Mouse (Mus musculus) layer of hippocampus, postnatal 14 days (tissue): ENCODE results near the gene Atrn. TPM values are rescaled to one million over a fixed set of nuclear protein-coding genes. Genes with fewer than 3 reads are reported as not detected.

Source experiments
- DNase-seq, 2 experiments: peaks; one replicate each; pipeline ENCODE4 v3.0.0; 2021 to 2022; ENCODE audit warnings: low spot score in 2 of 2, mixed read lengths in 1 of 2
- microRNA-seq, 2 experiments: library from miRNA; unstranded; fragments of <30 nt; microRNA quantifications; one replicate each; pipeline ENCODE4 v1.2.0; 2021
- total RNA-seq, 2 experiments: library from RNA; stranded (reverse); gene quantifications; 2 replicates each; pipeline ENCODE4 v1.2.3; 2021

Gene Atrn
- total RNA-seq, 2 experiments from 2014 or later, result 117 to 122 TPM

GRCm38 (mm10) chr2:131063404-131063864, 157.1 kb downstream of the Atrn start, which contains the start of gene Adam33:
Adam33 (minus strand) TSS chr2:131063814.
- no peak for DNase-seq

DNA sequence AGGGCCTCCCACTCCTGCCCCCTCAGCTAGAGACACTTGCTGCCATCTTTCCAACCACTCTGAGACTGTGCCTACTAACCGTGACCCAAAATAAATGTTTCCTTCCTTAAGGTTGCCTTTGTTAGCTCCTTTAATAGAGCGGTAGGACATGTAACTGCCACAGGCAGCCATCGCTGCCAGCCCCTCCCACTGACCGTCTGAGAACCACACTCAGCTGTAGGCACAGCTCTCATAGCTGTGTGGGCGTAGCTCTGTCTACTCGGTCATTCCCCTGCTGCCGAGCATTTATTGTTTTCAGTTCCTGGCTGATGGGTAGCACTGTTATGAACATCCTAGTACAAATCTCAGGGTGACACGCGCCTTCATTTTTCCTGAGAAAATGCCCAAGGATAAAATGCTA, 160.0 kb downstream of the Atrn start:
- DNase-seq, result no peak

GRCm38 (mm10) chr2:131067481-131067880, 161.2 kb downstream of the Atrn start:
- DNase-seq, result no peak

DNA sequence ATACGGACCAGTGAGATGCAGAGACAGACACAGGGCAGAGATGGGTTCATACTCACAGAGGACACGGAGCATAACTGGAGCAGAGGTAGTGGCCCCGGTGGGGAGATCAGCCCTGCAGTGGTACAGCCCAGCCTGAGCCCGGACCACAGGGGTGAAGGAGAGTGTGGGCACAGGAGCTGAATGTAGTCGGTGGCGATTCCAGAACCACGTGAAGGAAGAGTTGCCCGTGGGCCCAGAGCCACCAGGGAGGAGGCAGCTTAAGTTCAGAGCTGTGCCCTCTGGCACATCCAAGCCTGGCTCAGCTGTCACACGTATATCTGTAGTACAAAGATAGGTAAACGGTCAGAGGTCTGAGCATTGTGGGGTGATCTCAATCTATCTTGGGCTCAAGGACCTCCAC, 166.2 kb downstream of the Atrn start:
- DNase-seq, result no peak

Small RNA genes lying within 50 kb of the gene (microRNA-seq; reads per million reads assigned to microRNA genes)
- 0 reads per million in 2 experiments for gene Mir6973b

Other genes with a start within 250 kb of the Atrn start
- gene Ddrgk1, start 241.8 kb upstream of the Atrn start, total RNA-seq, result 10 to 100 TPM; 80.9 to 81.2 TPM
- gene Itpa, start 238.9 kb upstream of the Atrn start, total RNA-seq, result 10 to 100 TPM; 37.4 to 39.9 TPM
- gene Slc4a11, start 209.0 kb upstream of the Atrn start, total RNA-seq, result under 1 TPM; 0.12 to 0.48 TPM
- 10 to 100 TPM; 80.0 to 83.6 TPM for gene 4930402H24Rik, start 89 bp upstream of the Atrn start, total RNA-seq
- gene Gfra4, start 136.6 kb downstream of the Atrn start, total RNA-seq, result 10 to 100 TPM; 52.8 to 56.6 TPM
- under 1 TPM; 0.50 to 0.67 TPM for gene Adam33, start 157.3 kb downstream of the Atrn start, total RNA-seq
- gene Siglec1, start 180.3 kb downstream of the Atrn start, total RNA-seq, result under 1 TPM; 0.55 to 0.57 TPM
- gene Hspa12b, start 220.8 kb downstream of the Atrn start, total RNA-seq, result 10 to 100 TPM in 1 of 2 experiments, 1 to 10 TPM in 1; 8.8 to 12.5 TPM
- gene Gm11037, start 227.0 kb downstream of the Atrn start, total RNA-seq, result not detected